15 mouse cellular contexts compared by ENCODE assay signal in genomic region chr12:45672361-45672760, GRCm38 (mm10).
A peak's percentile ranks its signal among the peaks of the same experiment; 100 is the strongest.
DNase-seq lines count a peak whose midpoint lies in the region; ATAC-seq and TF ChIP-seq lines count a peak whose summit lies in the region.
"Had no signal": no experiment of that assay in that cellular context is flagged by ENCODE, and none has a peak within 500 bp of the region (broad histone marks: within the 10 kb centered on the region; RNA-seq: fewer than 3 reads in every experiment).

No protein-coding gene starts in this region.

- no peak for DNase-seq in hindbrain, embryonic 11.5 days (ENCODE audit: low spot score)
- DNase-seq in brain, embryonic 14.5 days (ENCODE audit: low read depth): peak; percentile 78
- DNase-seq in forebrain, postnatal 0 days: peak; percentile 43
- no peak for DNase-seq in MN1 (ENCODE audit: low spot score)
- no peak for DNase-seq in cerebellum, postnatal 10 days
- DNase-seq in heart, adult 11 months: no peak
- DNase-seq: adrenal gland, postnatal 14 days; cerebellum, postnatal 25 days; lung, postnatal 10 days; right cerebral cortex, postnatal 25 days; thymus, adult 2 months had no signal

- H3K27ac ChIP-seq in hindbrain, embryonic 13.5 days: peak overlapping the region; percentile 92
- H3K27ac ChIP-seq in hindbrain, embryonic 11.5 days (ENCODE audit: low read depth, low read length): no peak overlapping the region
- peak overlapping the region; percentile 6; the same call in 1 of the 2 replicates for H3K27ac ChIP-seq in forebrain, postnatal 0 days (ENCODE audit: low read depth, low read length)
- H3K27ac ChIP-seq in limb, embryonic 15.5 days: peak overlapping the region; percentile 76
- H3K27ac ChIP-seq: liver, embryonic 12.5 days had no signal

- TF ChIP-seq POLR2A in brain, embryonic 14.5 days (IDR thresholded peaks at IDR 0.05; ENCODE audit: borderline replicate concordance, extremely low read depth, insufficient read depth, insufficient read length, poor library complexity, severe bottlenecking): no peak

- 55% methylated on average over 3 of the region's 3 CpGs for WGBS in hindbrain, embryonic 13.5 days
- WGBS in hindbrain, embryonic 11.5 days: 69% methylated on average over 3 of the region's 3 CpGs
- 10% methylated on average over 3 of the region's 3 CpGs for WGBS in forebrain, postnatal 0 days
- WGBS in limb, embryonic 15.5 days: 12% methylated on average over 3 of the region's 3 CpGs

- H3K9me3 ChIP-seq in hindbrain, embryonic 13.5 days: no peaks in the 10 kb centered on the region
- no peaks in the 10 kb centered on the region for H3K9me3 ChIP-seq in hindbrain, embryonic 11.5 days (ENCODE audit: control insufficient read depth, low read length)
- no peaks in the 10 kb centered on the region for H3K9me3 ChIP-seq in forebrain, postnatal 0 days (ENCODE audit: low read length)
- no peaks in the 10 kb centered on the region for H3K9me3 ChIP-seq in limb, embryonic 15.5 days
- H3K9me3 ChIP-seq: liver, embryonic 12.5 days had no signal

- no peak for TF ChIP-seq CTCF in brain, embryonic 14.5 days (IDR thresholded peaks at IDR 0.05; ENCODE audit: borderline replicate concordance, extremely low read depth, insufficient read depth, insufficient read length)
- no peak for TF ChIP-seq CTCF in forebrain, postnatal 0 days (IDR thresholded peaks at IDR 0.05; ENCODE audit: low read depth)

- no peak for ATAC-seq in hindbrain, embryonic 13.5 days (ENCODE audit: low FRiP score)
- ATAC-seq in hindbrain, embryonic 11.5 days (ENCODE audit: low FRiP score): no peak
- 0 out of 2 replicates have a peak, but pooled peaks have one; percentile 7 for ATAC-seq in forebrain, postnatal 0 days
- no peak for ATAC-seq in limb, embryonic 15.5 days (ENCODE audit: insufficient number of reproducible peaks, low FRiP score, low TSS enrichment, low read depth)
- ATAC-seq: intestine, embryonic 16.5 days; liver, embryonic 12.5 days had no signal

- H3K4me3 ChIP-seq in hindbrain, embryonic 13.5 days: no peak overlapping the region
- H3K4me3 ChIP-seq in hindbrain, embryonic 11.5 days (ENCODE audit: low read depth, low read length): no peak overlapping the region
- H3K4me3 ChIP-seq in forebrain, postnatal 0 days (ENCODE audit: low read depth, low read length): no peak overlapping the region
- H3K4me3 ChIP-seq in limb, embryonic 15.5 days: no peak overlapping the region
- H3K4me3 ChIP-seq: liver, embryonic 12.5 days had no signal

- peaks cover 35% of the 10 kb centered on the region for H3K4me1 ChIP-seq in hindbrain, embryonic 13.5 days (replicated peaks)
- H3K4me1 ChIP-seq in hindbrain, embryonic 11.5 days (replicated peaks; ENCODE audit: control insufficient read depth, insufficient read depth, low read length): no peaks in the 10 kb centered on the region
- H3K4me1 ChIP-seq in forebrain, postnatal 0 days (ENCODE audit: insufficient read depth): peaks cover 11% of the 10 kb centered on the region; the same call in 1 of the 2 replicates
- H3K4me1 ChIP-seq in limb, embryonic 15.5 days: peaks cover 22% of the 10 kb centered on the region
- H3K4me1 ChIP-seq: liver, embryonic 12.5 days had no signal

- no peaks in the 10 kb centered on the region for H3K36me3 ChIP-seq in hindbrain, embryonic 13.5 days
- no peaks in the 10 kb centered on the region for H3K36me3 ChIP-seq in hindbrain, embryonic 11.5 days (ENCODE audit: control insufficient read depth, insufficient read depth, low read length)
- no peaks in the 10 kb centered on the region for H3K36me3 ChIP-seq in forebrain, postnatal 0 days (ENCODE audit: insufficient read depth)
- no peaks in the 10 kb centered on the region for H3K36me3 ChIP-seq in limb, embryonic 15.5 days
- H3K36me3 ChIP-seq: liver, embryonic 12.5 days had no signal

- no peak overlapping the region for H3K9ac ChIP-seq in hindbrain, embryonic 13.5 days
- no peak overlapping the region for H3K9ac ChIP-seq in hindbrain, embryonic 11.5 days (ENCODE audit: low read depth, low read length)
- H3K9ac ChIP-seq in forebrain, postnatal 0 days: no peak overlapping the region
- H3K9ac ChIP-seq in limb, embryonic 15.5 days: no peak overlapping the region
- H3K9ac ChIP-seq: liver, embryonic 12.5 days had no signal

- H3K4me2 ChIP-seq in hindbrain, embryonic 13.5 days: no peak overlapping the region
- H3K4me2 ChIP-seq in hindbrain, embryonic 11.5 days (replicated peaks; ENCODE audit: low read depth, low read length): no peak overlapping the region
- H3K4me2 ChIP-seq in forebrain, postnatal 0 days (ENCODE audit: low read depth): no peak overlapping the region
- peak overlapping the region; percentile 24; the same call in 1 of the 2 replicates for H3K4me2 ChIP-seq in limb, embryonic 15.5 days
- H3K4me2 ChIP-seq: liver, embryonic 12.5 days had no signal

- no peaks in the 10 kb centered on the region for H3K27me3 ChIP-seq in hindbrain, embryonic 13.5 days
- no peaks in the 10 kb centered on the region for H3K27me3 ChIP-seq in hindbrain, embryonic 11.5 days (ENCODE audit: control insufficient read depth, insufficient read depth, low read length)
- H3K27me3 ChIP-seq in forebrain, postnatal 0 days (ENCODE audit: insufficient read depth, low read length): no peaks in the 10 kb centered on the region
- H3K27me3 ChIP-seq in limb, embryonic 15.5 days: no peaks in the 10 kb centered on the region
- H3K27me3 ChIP-seq: liver, embryonic 12.5 days had no signal

Comparison
In these comparisons a context has a peak if more than half of its experiments do, and no peak if none do; other contexts are left out.
1. DNase-seq: peak in brain, embryonic 14.5 days (single experiment) and forebrain, postnatal 0 days (single experiment); none in hindbrain, embryonic 11.5 days (single experiment), MN1 (single experiment), cerebellum, postnatal 10 days (0 of 2) and heart, adult 11 months (single experiment).